Mouse (Mus musculus): ENCODE measurements at regions not wholly inside any gene's neighbourhood (a gene's known extent, or its start where the extent isn't known, plus 50 kb on each side); places are given as distances from the start of the nearest gene placed in this dataset.

GRCm38 (mm10) chr10:122566601-122567000 is 112.0 kb upstream of the Ppm1h start:
- DNase-seq (ENCODE audit: low spot score) = no peak

GRCm38 (mm10) chr10:122569546-122570202 is 108.9 kb upstream of the Ppm1h start:
- DNase-seq (ENCODE audit: low spot score) = no peak

- DNase-seq (ENCODE audit: low spot score) = no peak
Observed at GRCm38 (mm10) chr10:122570909-122571551, 107.5 kb upstream of the Ppm1h start.

- DNase-seq (ENCODE audit: low spot score) = no peak
Observed at GRCm38 (mm10) chr10:122576171-122577063, 102.1 kb upstream of the Ppm1h start.

GRCm38 (mm10) chr10:122578209-122579001 is 100.2 kb upstream of the Ppm1h start:
- DNase-seq (ENCODE audit: low spot score) = no peak

GRCm38 (mm10) chr10:122581096-122581495 is 97.5 kb upstream of the Ppm1h start:
- no peak for DNase-seq (ENCODE audit: low spot score)

GRCm38 (mm10) chr10:122587541-122587940 is 91.0 kb upstream of the Ppm1h start:
- no peak for DNase-seq (ENCODE audit: low spot score)

GRCm38 (mm10) chr10:122599511-122599910 is 79.1 kb upstream of the Ppm1h start:
- DNase-seq (ENCODE audit: low spot score) = no peak

GRCm38 (mm10) chr10:122602394-122602793 is 76.2 kb upstream of the Ppm1h start:
- no peak for DNase-seq (ENCODE audit: low spot score)

- no peak for DNase-seq (ENCODE audit: low spot score)
Observed at GRCm38 (mm10) chr10:122603960-122604359, 74.6 kb upstream of the Ppm1h start.

- no peak for DNase-seq (ENCODE audit: low spot score)
Observed at GRCm38 (mm10) chr10:122613281-122613680, 65.3 kb upstream of the Ppm1h start.

- DNase-seq (ENCODE audit: low spot score) = no peak
Observed at GRCm38 (mm10) chr10:122613891-122614290, 64.7 kb upstream of the Ppm1h start.

GRCm38 (mm10) chr10:122614720-122615119 is 63.8 kb upstream of the Ppm1h start:
- DNase-seq (ENCODE audit: low spot score) = no peak

- DNase-seq (ENCODE audit: low spot score) = no peak
Observed at GRCm38 (mm10) chr10:122615658-122616057, 62.9 kb upstream of the Ppm1h start.

GRCm38 (mm10) chr10:122616385-122616784 is 62.2 kb upstream of the Ppm1h start:
- DNase-seq (ENCODE audit: low spot score) = no peak

- no peak for DNase-seq (ENCODE audit: low spot score)
Observed at GRCm38 (mm10) chr10:122618854-122619253, 59.7 kb upstream of the Ppm1h start.

GRCm38 (mm10) chr10:122619406-122620116 is 59.0 kb upstream of the Ppm1h start:
- no peak for DNase-seq (ENCODE audit: low spot score)
